Comparison of ENCODE assay signal across 33 mouse cellular contexts in the genomic region with DNA sequence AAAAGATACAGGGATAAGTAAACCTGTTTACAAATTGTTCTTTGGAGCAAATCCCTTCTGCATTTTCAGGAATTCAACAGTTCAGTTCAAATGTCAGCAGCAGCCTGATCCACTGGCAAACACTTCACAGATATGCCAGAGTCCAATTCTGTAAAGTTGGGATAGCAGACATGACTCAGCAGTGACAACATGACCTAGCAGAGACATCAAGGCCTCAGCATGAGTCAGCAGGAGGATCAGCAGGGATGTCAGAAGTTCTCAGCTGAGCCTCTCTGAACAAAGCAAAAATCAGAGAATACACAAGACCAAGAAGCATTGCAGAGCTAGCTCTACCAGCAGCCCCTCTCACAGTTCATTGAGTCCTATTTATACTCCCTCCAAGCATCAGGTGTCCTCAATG. TPM values are rescaled to one million over a fixed set of nuclear protein-coding genes. Genes with fewer than 3 reads are reported as not detected.
"Had no signal": no experiment of that assay in that cellular context is flagged by ENCODE, and none has a peak within 500 bp of the region (broad histone marks: within the 10 kb centered on the region; RNA-seq: fewer than 3 reads in every experiment).

No protein-coding gene starts in this region.

- H3K4me3 ChIP-seq: layer of hippocampus, adult 2 months; limb, embryonic 12.5 days; limb, embryonic 15.5 days; megakaryocyte, embryonic 14.5 days; midbrain, embryonic 10.5 days; midbrain, embryonic 13.5 days; myocyte; neural tube, embryonic 13.5 days had no signal

- DNase-seq: kidney, adult 2 months; kidney, postnatal 25 days; layer of hippocampus, adult 9-11 months; left cerebral cortex, postnatal 4 days; liver, postnatal 0 days; lung, embryonic 14.5 days; retina, postnatal 1 day; thymus, adult 2 months; thymus, postnatal 25 days had no signal

- H3K27me3 ChIP-seq: limb, embryonic 12.5 days; limb, embryonic 15.5 days; megakaryocyte, embryonic 14.5 days; midbrain, embryonic 13.5 days; neural tube, embryonic 13.5 days had no signal

- H3K9ac ChIP-seq: limb, embryonic 12.5 days; limb, embryonic 15.5 days; liver, embryonic 14.5 days; liver, postnatal 0 days; lung, embryonic 14.5 days; midbrain, embryonic 13.5 days; neural tube, embryonic 13.5 days had no signal

- H3K36me3 ChIP-seq: limb, embryonic 12.5 days; limb, embryonic 15.5 days; midbrain, embryonic 10.5 days; midbrain, embryonic 13.5 days; neural tube, embryonic 13.5 days had no signal

- H3K27ac ChIP-seq: kidney, postnatal 0 days; layer of hippocampus, adult 2 months; limb, embryonic 12.5 days; limb, embryonic 15.5 days; liver, embryonic 14.5 days; macrophage; midbrain, embryonic 10.5 days; midbrain, embryonic 13.5 days; neural tube, embryonic 13.5 days had no signal

- H3K4me1 ChIP-seq: limb, embryonic 12.5 days; limb, embryonic 15.5 days; megakaryocyte, embryonic 14.5 days; midbrain, embryonic 10.5 days; midbrain, embryonic 13.5 days; neural tube, embryonic 13.5 days had no signal

RNA-seq across cellular contexts. Expression of a gene that starts 7.2 kb away (rescaled TPM):
- total RNA-seq: layer of hippocampus, adult 2 months; layer of hippocampus, postnatal 25 days; left cerebral cortex, adult 18-20 months; left cerebral cortex, postnatal 4 days; monocyte, adult 5-6 weeks; neutrophil, adult 5-6 weeks had no signal
- polyA plus RNA-seq: kidney, adult 2 months; kidney, embryonic 14.5 days; kidney, postnatal 0 days; large intestine, adult 2 months; limb, embryonic 12.5 days; limb, embryonic 15.5 days; liver, embryonic 11.5 days; liver, embryonic 14.5 days; liver, postnatal 0 days; lung, embryonic 14.5 days; lung, postnatal 0 days; macrophage; midbrain, embryonic 10.5 days; midbrain, embryonic 13.5 days; midbrain, embryonic 16.5 days; myocyte; neural tube, embryonic 13.5 days; small intestine, adult 2 months; spleen, adult 2 months; stomach, embryonic 16.5 days; testis, adult 2 months; thymus, adult 2 months had no signal

RNA-seq across cellular contexts. Expression of a gene that starts 35.7 kb away (rescaled TPM):
- total RNA-seq: layer of hippocampus, adult 2 months; layer of hippocampus, postnatal 25 days; left cerebral cortex, adult 18-20 months; left cerebral cortex, postnatal 4 days; monocyte, adult 5-6 weeks; neutrophil, adult 5-6 weeks had no signal
- polyA plus RNA-seq: kidney, adult 2 months; kidney, embryonic 14.5 days; kidney, postnatal 0 days; large intestine, adult 2 months; limb, embryonic 12.5 days; limb, embryonic 15.5 days; liver, embryonic 11.5 days; liver, embryonic 14.5 days; liver, postnatal 0 days; lung, embryonic 14.5 days; lung, postnatal 0 days; macrophage; midbrain, embryonic 10.5 days; midbrain, embryonic 13.5 days; midbrain, embryonic 16.5 days; myocyte; neural tube, embryonic 13.5 days; small intestine, adult 2 months; spleen, adult 2 months; stomach, embryonic 16.5 days; testis, adult 2 months; thymus, adult 2 months had no signal
